Mouse (Mus musculus) layer of hippocampus, adult 9-11 months (tissue): Measurements from ENCODE around the gene Psmb8.
A peak's percentile ranks its signal among the peaks of the same experiment; 100 is the strongest.

Source experiments
- DNase-seq: peaks from one replicate; pipeline ENCODE4 v3.0.0; 2022

The Psmb8 gene

GRCm38 (mm10) chr17:34193468-34193867, 4.1 kb upstream of the Psmb8 start:
- DNase-seq, result no peak

- DNase-seq, result no peak
These were observed 2.8 kb upstream of the Psmb8 start for GRCm38 (mm10) chr17:34194723-34195122.

GRCm38 (mm10) chr17:34196491-34196890, 1.0 kb upstream of the Psmb8 start:
- DNase-seq, result no peak

- DNase-seq, result peak; percentile 42
These were observed 491 bp downstream of the Psmb8 start for GRCm38 (mm10) chr17:34197904-34198520.

- no peak for DNase-seq
These were observed 996 bp downstream of the Psmb8 start for GRCm38 (mm10) chr17:34198521-34198912.

GRCm38 (mm10) chr17:34199050-34199619, 1.6 kb downstream of the Psmb8 start:
- DNase-seq, result no peak

GRCm38 (mm10) chr17:34200047-34200446, 2.5 kb downstream of the Psmb8 start:
- DNase-seq, result no peak

- no peak for DNase-seq
These were observed 3.4 kb downstream of the Psmb8 start for GRCm38 (mm10) chr17:34200772-34201505.

- no peak for DNase-seq
These were observed 4.1 kb downstream of the Psmb8 start for GRCm38 (mm10) chr17:34201506-34202055.

GRCm38 (mm10) chr17:34202760-34203442, 5.4 kb downstream of the Psmb8 start:
- DNase-seq, result no peak

- no peak for DNase-seq
These were observed 5.9 kb downstream of the Psmb8 start, which contains the start of gene Tap2 for GRCm38 (mm10) chr17:34203444-34203843. Gene Tap2, plus strand, starts transcription at chr17:34203527.

GRCm38 (mm10) chr17:34204303-34205010, 6.9 kb downstream of the Psmb8 start:
- DNase-seq, result peak; percentile 82

GRCm38 (mm10) chr17:34205021-34205745, 7.7 kb downstream of the Psmb8 start:
- peak; percentile 11 for DNase-seq

- peak; percentile 5 for DNase-seq
These were observed 8.2 kb downstream of the Psmb8 start for GRCm38 (mm10) chr17:34205746-34206176.

- DNase-seq, result peak; percentile 1
These were observed 9.2 kb downstream of the Psmb8 start for GRCm38 (mm10) chr17:34206731-34207130.

- DNase-seq, result peak; percentile 0
These were observed 9.9 kb downstream of the Psmb8 start for GRCm38 (mm10) chr17:34207456-34207855.

GRCm38 (mm10) chr17:34207866-34208265, 10.3 kb downstream of the Psmb8 start:
- DNase-seq, result peak; percentile 1

- DNase-seq, result no peak
These were observed 10.9 kb downstream of the Psmb8 start for GRCm38 (mm10) chr17:34208421-34208820.

- peak; percentile 1 for DNase-seq
These were observed 12.2 kb downstream of the Psmb8 start for GRCm38 (mm10) chr17:34209680-34210079.

GRCm38 (mm10) chr17:34210599-34210998, 13.1 kb downstream of the Psmb8 start:
- peak; percentile 0 for DNase-seq

- no peak for DNase-seq
These were observed 14.3 kb downstream of the Psmb8 start for GRCm38 (mm10) chr17:34211746-34212365.
